16 mouse cellular contexts compared by ENCODE assay signal in genomic region chr19:3441092-3441491, GRCm38 (mm10). TPM values are rescaled to one million over a fixed set of nuclear protein-coding genes. Genes with fewer than 3 reads are reported as not detected.
DNase-seq lines count a peak whose midpoint lies in the region; ATAC-seq and TF ChIP-seq lines count a peak whose summit lies in the region.
"Had no signal": no experiment of that assay in that cellular context is flagged by ENCODE, and none has a peak within 500 bp of the region (broad histone marks: within the 10 kb centered on the region; RNA-seq: fewer than 3 reads in every experiment).

No protein-coding gene starts in this region.

- H3K9me3 ChIP-seq in heart, embryonic 16.5 days (replicated peaks; ENCODE audit: control insufficient read depth, low read length), result no peaks in the 10 kb centered on the region
- no peaks in the 10 kb centered on the region for H3K9me3 ChIP-seq in forebrain, postnatal 0 days (ENCODE audit: low read length)
- H3K9me3 ChIP-seq: heart, embryonic 10.5 days had no signal

- peak overlapping the region; percentile 41; the same call in 1 of the 2 replicates for H3K27ac ChIP-seq in heart, embryonic 16.5 days (ENCODE audit: low read length)
- H3K27ac ChIP-seq in forebrain, postnatal 0 days (ENCODE audit: low read depth, low read length), result no peak overlapping the region
- H3K27ac ChIP-seq: heart, embryonic 10.5 days; kidney, postnatal 0 days had no signal

- ATAC-seq in heart, embryonic 16.5 days (replicated peaks; ENCODE audit: extremely low read depth, insufficient read depth, low FRiP score), result no peak
- ATAC-seq in forebrain, postnatal 0 days, result no peak

- H3K4me2 ChIP-seq in heart, embryonic 16.5 days (ENCODE audit: low read depth, low read length), result no peak overlapping the region; the same call in 1 of the 2 replicates
- peak overlapping the region; percentile 15 for H3K4me2 ChIP-seq in forebrain, postnatal 0 days (ENCODE audit: low read depth)

- H3K9ac ChIP-seq in heart, embryonic 16.5 days (ENCODE audit: low read length), result no peak overlapping the region
- H3K9ac ChIP-seq in forebrain, postnatal 0 days, result no peak overlapping the region

- H3K27me3 ChIP-seq in heart, embryonic 16.5 days (ENCODE audit: control insufficient read depth, insufficient read depth, low read length), result peaks cover 2% of the 10 kb centered on the region
- H3K27me3 ChIP-seq in forebrain, postnatal 0 days (ENCODE audit: insufficient read depth, low read length), result no peaks in the 10 kb centered on the region

- no peaks in the 10 kb centered on the region for H3K36me3 ChIP-seq in heart, embryonic 16.5 days (ENCODE audit: control insufficient read depth, insufficient read depth)
- H3K36me3 ChIP-seq in forebrain, postnatal 0 days (ENCODE audit: insufficient read depth), result no peaks in the 10 kb centered on the region
- H3K36me3 ChIP-seq: heart, embryonic 10.5 days had no signal

- H3K4me3 ChIP-seq in heart, embryonic 16.5 days (ENCODE audit: low read length), result peak overlapping the region; percentile 15; the same call in 1 of the 2 replicates
- no peak overlapping the region; the same call in 1 of the 2 replicates for H3K4me3 ChIP-seq in forebrain, postnatal 0 days (ENCODE audit: low read depth, low read length)
- H3K4me3 ChIP-seq: heart, embryonic 10.5 days had no signal

- WGBS in heart, embryonic 16.5 days, result 66% methylated on average over 10 of the region's 10 CpGs
- 11% methylated on average over 10 of the region's 10 CpGs for WGBS in forebrain, postnatal 0 days

- H3K4me1 ChIP-seq in heart, embryonic 16.5 days (ENCODE audit: control insufficient read depth, insufficient read depth, low read length), result no peaks in the 10 kb centered on the region
- no peaks in the 10 kb centered on the region for H3K4me1 ChIP-seq in forebrain, postnatal 0 days (ENCODE audit: insufficient read depth)
- H3K4me1 ChIP-seq: heart, embryonic 10.5 days had no signal

- DNase-seq in heart, postnatal 4 days, result no peak
- DNase-seq in thymus, postnatal 0 days (ENCODE audit: low spot score), result peak; percentile 24
- DNase-seq in thymus, postnatal 36 days, result no peak
- DNase-seq in forebrain, postnatal 0 days, result no peak
- DNase-seq in retina, embryonic 14.5 days (ENCODE audit: low spot score), result peak; percentile 78
- DNase-seq in kidney, adult 9 months, result no peak
- no peak for DNase-seq in kidney, postnatal 36 days
- DNase-seq: adrenal gland, adult 8-10 months; cerebellum, adult 9-10 months; gastrocnemius, postnatal 14 days; heart, postnatal 36 days; layer of hippocampus, adult 9-11 months had no signal

- no peak for TF ChIP-seq CTCF in forebrain, postnatal 0 days (IDR thresholded peaks at IDR 0.05; ENCODE audit: low read depth)

RNA-seq across cellular contexts. Expression of gene Gal, which starts 26.7 kb away (rescaled TPM):
- 5.9 and 8.9 TPM in 2 replicates for polyA plus RNA-seq in heart, embryonic 16.5 days (2015; fragmentation: Nextera tagmentation; extraction: Ambion mirVana)
- under 1 TPM; 0.36 to 0.47 TPM for total RNA-seq in heart, postnatal 4 days (2021)
- 7.2 and 7.4 TPM in 2 replicates for polyA plus RNA-seq in thymus, postnatal 0 days (2015; fragmentation: Nextera tagmentation; extraction: Ambion mirVana)
- total RNA-seq in forebrain, postnatal 0 days (2014; rRNA removed), result 2.0 and 2.1 TPM in 2 replicates
- polyA plus RNA-seq in forebrain, postnatal 0 days (2015; fragmentation: Nextera tagmentation; extraction: Ambion mirVana), result 14.1 and 21.9 TPM in 2 replicates
- total RNA-seq: heart, postnatal 36 days had no signal
- polyA plus RNA-seq: liver, adult 2 months had no signal

RNA-seq across cellular contexts. Expression of gene Tesmin, which starts 52.4 kb away (rescaled TPM):
- 1.0 and 1.5 TPM in 2 replicates for polyA plus RNA-seq in heart, embryonic 16.5 days (2015; fragmentation: Nextera tagmentation; extraction: Ambion mirVana)
- total RNA-seq in heart, postnatal 4 days (2021), result 1 to 10 TPM; 2.8 to 3.4 TPM
- 1.5 and 1.6 TPM in 2 replicates for polyA plus RNA-seq in thymus, postnatal 0 days (2015; fragmentation: Nextera tagmentation; extraction: Ambion mirVana)
- 0.71 and 1.0 TPM in 2 replicates for total RNA-seq in forebrain, postnatal 0 days (2014; rRNA removed)
- 0.82 and 1.5 TPM in 2 replicates for polyA plus RNA-seq in forebrain, postnatal 0 days (2015; fragmentation: Nextera tagmentation; extraction: Ambion mirVana)

Comparison
In these comparisons a context has a peak if more than half of its experiments do, and no peak if none do; other contexts are left out.
1. DNase-seq: peak in thymus, postnatal 0 days (single experiment) and retina, embryonic 14.5 days (single experiment); none in heart, postnatal 4 days (single experiment), thymus, postnatal 36 days (0 of 2), forebrain, postnatal 0 days (single experiment), kidney, adult 9 months (single experiment) and kidney, postnatal 36 days (0 of 2).